Comparison of ENCODE assay signal across 15 mouse cellular contexts in the genomic region with DNA sequence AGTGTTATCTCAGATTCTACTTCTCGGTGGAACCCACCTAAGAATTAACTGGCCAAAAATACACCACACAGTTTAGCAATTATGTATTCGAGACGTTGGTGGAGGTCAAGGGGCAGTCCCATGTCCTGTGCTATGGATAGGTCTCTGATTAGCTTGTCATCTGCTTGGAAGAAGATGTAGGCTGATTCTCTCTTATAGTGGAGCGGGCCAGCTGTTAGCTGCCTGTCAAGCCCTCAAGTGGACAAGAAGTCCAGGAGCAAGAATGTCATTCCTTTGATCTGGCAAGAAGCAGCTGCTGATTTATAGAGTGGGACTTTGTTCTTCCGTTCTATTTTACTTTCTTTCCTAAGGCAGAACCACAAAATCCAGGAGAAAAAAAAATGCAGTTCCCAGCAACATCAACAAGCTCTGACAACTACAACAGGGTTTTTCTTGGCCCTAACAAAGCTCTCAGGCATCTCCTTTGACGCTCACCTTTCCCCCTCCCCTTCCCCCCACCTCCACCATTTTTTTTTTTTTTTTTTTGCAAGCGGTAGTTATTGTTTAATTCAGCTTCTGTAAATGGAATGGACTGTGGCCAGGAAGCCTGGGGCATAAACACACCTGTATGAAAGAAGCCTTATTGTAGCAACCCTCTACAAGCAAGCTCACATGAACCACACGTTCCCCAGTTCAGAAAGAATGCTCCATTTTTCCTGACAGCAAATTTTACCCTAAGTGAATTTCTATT.
DNase-seq lines count a peak whose midpoint lies in the region; ATAC-seq and TF ChIP-seq lines count a peak whose summit lies in the region.
"Had no signal": no experiment of that assay in that cellular context is flagged by ENCODE, and none has a peak within 500 bp of the region (broad histone marks: within the 10 kb centered on the region; RNA-seq: fewer than 3 reads in every experiment).

No protein-coding gene starts in this region.

- no peak overlapping the region for H3K9ac ChIP-seq in forebrain, embryonic 13.5 days
- H3K9ac ChIP-seq in forebrain, embryonic 15.5 days (replicated peaks), result no peak overlapping the region
- H3K9ac ChIP-seq in hindbrain, embryonic 14.5 days, result no peak overlapping the region
- no peak overlapping the region for H3K9ac ChIP-seq in hindbrain, postnatal 0 days (replicated peaks; ENCODE audit: low read length)
- no peak overlapping the region for H3K9ac ChIP-seq in lung, embryonic 14.5 days
- H3K9ac ChIP-seq: liver, embryonic 14.5 days; midbrain, embryonic 12.5 days; stomach, embryonic 15.5 days had no signal

- no peak for TF ChIP-seq CTCF in hindbrain, postnatal 0 days (IDR thresholded peaks at IDR 0.05; ENCODE audit: low read depth)
- no peak for TF ChIP-seq CTCF in lung, embryonic 14.5 days (IDR thresholded peaks at IDR 0.05; ENCODE audit: low read depth)

- 65% methylated on average over 8 of the region's 8 CpGs for WGBS in forebrain, embryonic 13.5 days
- 61% methylated on average over 8 of the region's 8 CpGs for WGBS in forebrain, embryonic 15.5 days
- WGBS in hindbrain, embryonic 14.5 days, result 63% methylated on average over 8 of the region's 8 CpGs
- WGBS in hindbrain, postnatal 0 days, result 68% methylated on average over 8 of the region's 8 CpGs
- 18% methylated on average over 8 of the region's 8 CpGs for WGBS in lung, embryonic 14.5 days

- no peak overlapping the region for H3K4me3 ChIP-seq in forebrain, embryonic 13.5 days
- H3K4me3 ChIP-seq in forebrain, embryonic 15.5 days, result no peak overlapping the region
- no peak overlapping the region for H3K4me3 ChIP-seq in hindbrain, embryonic 14.5 days (replicated peaks; ENCODE audit: low read length)
- H3K4me3 ChIP-seq in hindbrain, postnatal 0 days (ENCODE audit: low read length), result no peak overlapping the region
- H3K4me3 ChIP-seq in lung, embryonic 14.5 days (ENCODE audit: low read depth, low read length), result no peak overlapping the region
- H3K4me3 ChIP-seq: layer of hippocampus, adult 2 months; midbrain, embryonic 12.5 days; stomach, embryonic 15.5 days had no signal

- no peaks in the 10 kb centered on the region for H3K9me3 ChIP-seq in forebrain, embryonic 13.5 days (replicated peaks)
- H3K9me3 ChIP-seq in forebrain, embryonic 15.5 days, result no peaks in the 10 kb centered on the region
- no peaks in the 10 kb centered on the region for H3K9me3 ChIP-seq in hindbrain, embryonic 14.5 days (ENCODE audit: control insufficient read depth, low read length)
- H3K9me3 ChIP-seq in hindbrain, postnatal 0 days (ENCODE audit: low read length), result no peaks in the 10 kb centered on the region
- no peaks in the 10 kb centered on the region for H3K9me3 ChIP-seq in lung, embryonic 14.5 days (ENCODE audit: low read depth, low read length)
- H3K9me3 ChIP-seq: midbrain, embryonic 12.5 days; stomach, embryonic 15.5 days had no signal

- DNase-seq in hindbrain, embryonic 14.5 days (ENCODE audit: low spot score), result no peak
- no peak for DNase-seq in hindbrain, postnatal 0 days (ENCODE audit: low spot score)
- peak; percentile 69 for DNase-seq in lung, embryonic 14.5 days
- no peak for DNase-seq in lung, adult 18-20 months
- DNase-seq in fat pad, adult 2 months (ENCODE audit: extremely low read depth, low read depth, low spot score), result peak; percentile 68
- DNase-seq in embryo, embryonic 9.5 days (ENCODE audit: extremely low spot score), result no peak
- DNase-seq: cerebellum, adult 9-10 months; thymus, adult 2 months had no signal

- peaks cover 8% of the 10 kb centered on the region; the same call in 1 of the 2 replicates for H3K36me3 ChIP-seq in forebrain, embryonic 13.5 days (ENCODE audit: poor library complexity, severe bottlenecking)
- no peaks in the 10 kb centered on the region for H3K36me3 ChIP-seq in forebrain, embryonic 15.5 days
- H3K36me3 ChIP-seq in hindbrain, embryonic 14.5 days (replicated peaks; ENCODE audit: control insufficient read depth, insufficient read depth), result 0 out of 2 replicates have a peak, but pooled peaks cover 3% of the 10 kb centered on the region
- H3K36me3 ChIP-seq in hindbrain, postnatal 0 days (ENCODE audit: insufficient read depth, low read length), result no peaks in the 10 kb centered on the region
- H3K36me3 ChIP-seq in lung, embryonic 14.5 days (ENCODE audit: insufficient read depth), result no peaks in the 10 kb centered on the region
- H3K36me3 ChIP-seq: midbrain, embryonic 12.5 days had no signal

- ATAC-seq in forebrain, embryonic 13.5 days, result no peak
- no peak for ATAC-seq in forebrain, embryonic 15.5 days (replicated peaks)
- ATAC-seq in hindbrain, embryonic 14.5 days (ENCODE audit: low FRiP score), result no peak
- no peak for ATAC-seq in hindbrain, postnatal 0 days
- ATAC-seq in lung, embryonic 14.5 days (ENCODE audit: insufficient read depth), result peak; percentile 68
- ATAC-seq: forebrain, embryonic 16.5 days had no signal

- H3K27me3 ChIP-seq in forebrain, embryonic 13.5 days, result no peaks in the 10 kb centered on the region
- H3K27me3 ChIP-seq in forebrain, embryonic 15.5 days, result no peaks in the 10 kb centered on the region
- H3K27me3 ChIP-seq in hindbrain, embryonic 14.5 days (ENCODE audit: control insufficient read depth, insufficient read depth, low read length), result no peaks in the 10 kb centered on the region
- H3K27me3 ChIP-seq in hindbrain, postnatal 0 days (ENCODE audit: insufficient read depth, low read length), result no peaks in the 10 kb centered on the region
- H3K27me3 ChIP-seq in lung, embryonic 14.5 days (ENCODE audit: insufficient read depth, low read length), result no peaks in the 10 kb centered on the region
- H3K27me3 ChIP-seq: midbrain, embryonic 12.5 days; stomach, embryonic 15.5 days had no signal

- peak overlapping the region; percentile 10; the same call in 1 of the 2 replicates for H3K27ac ChIP-seq in forebrain, embryonic 13.5 days
- no peak overlapping the region for H3K27ac ChIP-seq in forebrain, embryonic 15.5 days (replicated peaks)
- H3K27ac ChIP-seq in hindbrain, embryonic 14.5 days, result peak overlapping the region; percentile 32; the same call in 1 of the 2 replicates
- no peak overlapping the region for H3K27ac ChIP-seq in hindbrain, postnatal 0 days
- H3K27ac ChIP-seq in lung, embryonic 14.5 days (ENCODE audit: low read depth), result no peak overlapping the region
- H3K27ac ChIP-seq: layer of hippocampus, adult 2 months; liver, embryonic 14.5 days; midbrain, embryonic 12.5 days; stomach, embryonic 15.5 days had no signal

- peaks cover 25% of the 10 kb centered on the region for H3K4me1 ChIP-seq in forebrain, embryonic 13.5 days
- peaks cover 15% of the 10 kb centered on the region for H3K4me1 ChIP-seq in forebrain, embryonic 15.5 days
- H3K4me1 ChIP-seq in hindbrain, embryonic 14.5 days (replicated peaks; ENCODE audit: control insufficient read depth, insufficient read depth, low read length), result no peaks in the 10 kb centered on the region
- H3K4me1 ChIP-seq in hindbrain, postnatal 0 days (ENCODE audit: insufficient read depth, low read length), result no peaks in the 10 kb centered on the region
- peaks cover 11% of the 10 kb centered on the region for H3K4me1 ChIP-seq in lung, embryonic 14.5 days (ENCODE audit: insufficient read depth)
- H3K4me1 ChIP-seq: midbrain, embryonic 12.5 days; stomach, embryonic 15.5 days had no signal

- H3K4me2 ChIP-seq in forebrain, embryonic 13.5 days, result no peak overlapping the region
- H3K4me2 ChIP-seq in forebrain, embryonic 15.5 days (replicated peaks), result no peak overlapping the region
- no peak overlapping the region for H3K4me2 ChIP-seq in hindbrain, embryonic 14.5 days (replicated peaks)
- no peak overlapping the region for H3K4me2 ChIP-seq in hindbrain, postnatal 0 days (ENCODE audit: low read depth, low read length)
- no peak overlapping the region for H3K4me2 ChIP-seq in lung, embryonic 14.5 days
- H3K4me2 ChIP-seq: midbrain, embryonic 12.5 days; stomach, embryonic 15.5 days had no signal

Comparison
In these comparisons a context has a peak if more than half of its experiments do, and no peak if none do; other contexts are left out.
1. H3K27ac ChIP-seq: peak in forebrain, embryonic 13.5 days (single experiment) and hindbrain, embryonic 14.5 days (single experiment); none in forebrain, embryonic 15.5 days (single experiment), hindbrain, postnatal 0 days (single experiment) and lung, embryonic 14.5 days (single experiment).
2. DNase-seq: peak in lung, embryonic 14.5 days (single experiment) and fat pad, adult 2 months (single experiment); none in hindbrain, embryonic 14.5 days (single experiment), hindbrain, postnatal 0 days (single experiment), lung, adult 18-20 months (0 of 2) and embryo, embryonic 9.5 days (single experiment).